Mouse (Mus musculus) cerebellum, adult (tissue): ENCODE results near the gene Errfi1.

Source experiments
- ATAC-seq: cut with Nextera tagmentation; 2 replicates; pipeline ENCODE4 v1.9.2; 2017; ENCODE audit warnings: mild to moderate bottlenecking, moderate library complexity, mixed read lengths; ENCODE audit not compliant: insufficient number of reproducible peaks, low FRiP score, low TSS enrichment

The Errfi1 gene

GRCm38 (mm10) chr4:150843181-150843580 lies 10.5 kb upstream of the Errfi1 start:
- no peak for ATAC-seq

GRCm38 (mm10) chr4:150846316-150846715 lies 7.4 kb upstream of the Errfi1 start:
- no peak for ATAC-seq

GRCm38 (mm10) chr4:150849964-150850363 lies 3.8 kb upstream of the Errfi1 start:
- ATAC-seq: no peak

GRCm38 (mm10) chr4:150850893-150851292 lies 2.8 kb upstream of the Errfi1 start:
- no peak for ATAC-seq

- no peak for ATAC-seq
Observed at GRCm38 (mm10) chr4:150852045-150852444, 1.7 kb upstream of the Errfi1 start.

- ATAC-seq: no peak
Observed at GRCm38 (mm10) chr4:150852479-150852878, 1.2 kb upstream of the Errfi1 start.

GRCm38 (mm10) chr4:150854839-150855246 lies 1.1 kb downstream of the Errfi1 start:
- ATAC-seq: peak; percentile 92

- ATAC-seq: 0 out of 2 replicates have a peak, but pooled peaks have one; percentile 36
Observed at GRCm38 (mm10) chr4:150855346-150855745, 1.6 kb downstream of the Errfi1 start.

GRCm38 (mm10) chr4:150860526-150860925 lies 6.8 kb downstream of the Errfi1 start:
- ATAC-seq: no peak

- ATAC-seq: no peak
Observed at GRCm38 (mm10) chr4:150861161-150861560, 7.4 kb downstream of the Errfi1 start.

GRCm38 (mm10) chr4:150862626-150863375 lies 9.1 kb downstream of the Errfi1 start:
- ATAC-seq: no peak

- ATAC-seq: no peak
Observed at GRCm38 (mm10) chr4:150865371-150865770, 11.7 kb downstream of the Errfi1 start.

GRCm38 (mm10) chr4:150866069-150866468 lies 12.3 kb downstream of the Errfi1 start:
- ATAC-seq: no peak

- no peak for ATAC-seq
Observed at GRCm38 (mm10) chr4:150866494-150866893, 12.8 kb downstream of the Errfi1 start.

GRCm38 (mm10) chr4:150868161-150868560 lies 14.4 kb downstream of the Errfi1 start:
- no peak for ATAC-seq

- ATAC-seq: no peak
Observed at GRCm38 (mm10) chr4:150868859-150869258, 15.1 kb downstream of the Errfi1 start.

GRCm38 (mm10) chr4:150869276-150870197 lies 15.8 kb downstream of the Errfi1 start:
- ATAC-seq: no peak

GRCm38 (mm10) chr4:150870963-150871391 lies 17.3 kb downstream of the Errfi1 start:
- ATAC-seq: no peak

GRCm38 (mm10) chr4:150871392-150872138 lies 17.8 kb downstream of the Errfi1 start:
- ATAC-seq: no peak

GRCm38 (mm10) chr4:150872139-150872651 lies 18.5 kb downstream of the Errfi1 start:
- no peak for ATAC-seq
